Mouse (Mus musculus) heart, postnatal 14 days (tissue): ENCODE results near the gene Slc7a6os. TPM values are rescaled to one million over a fixed set of nuclear protein-coding genes. Genes with fewer than 3 reads are reported as not detected.
"Not testable (repeated sequence)": the region's sequence is repeated elsewhere in the genome, so short reads cannot be mapped to it uniquely, and the experiment has no call there.

Experiments used
- DNase-seq, 2 experiments: peaks; one replicate each; pipeline ENCODE4 v3.0.0; 2021 to 2022
- intact Hi-C: fragments of 180-260 bp; cut with DNase I; formaldehyde crosslinking; loops from one replicate; pipeline ENCODE4 v1.15.1; 2025
- long read RNA-seq, 2 experiments: library from polyadenylated mRNA; stranded (forward); transcript quantifications; one replicate each; pipeline ENCODE4 v2.0.0; 2021
- total RNA-seq, 2 experiments: library from RNA; stranded (reverse); gene quantifications; 2 replicates each; pipeline ENCODE4 v1.2.3; 2021

Slc7a6os gene
- total RNA-seq: 10 to 100 TPM; 11.4 TPM
- long read RNA-seq, experiment 1, partial matches to known transcripts: 2 of 4 reads
- long read RNA-seq, experiment 1, other reads (novel, unspliced or antisense): 0 of 4 reads
- long read RNA-seq, experiment 2, partial matches to known transcripts: 2 of 4 reads
- long read RNA-seq, experiment 2, other reads (novel, unspliced or antisense): 0 of 4 reads

- DNase-seq: peak; percentile 94 to 96
- intact Hi-C loops: loop anchor here (2.0 to 5.0 kb wide), 3 partner anchors 44 to 191 kb away; no protein-coding TSS in a partner anchor
Observed at GRCm38 (mm10) chr8:106210821-106211345, at the start of gene Slc7a6os, which contains the start of gene Prmt7. Slc7a6os (minus strand) TSS chr8:106210935. Prmt7 (plus strand) TSS chr8:106210936.

GRCm38 (mm10) chr8:106259579-106260255 lies 49.0 kb upstream of the Slc7a6os start:
- no peak for DNase-seq
- intact Hi-C loops: loop anchor here (5.0 kb wide), 1 partner anchor 143 kb away; no protein-coding TSS in a partner anchor

- DNase-seq: peak in 1 of 2 experiments; percentile 17
- intact Hi-C loops: loop anchor here (5.0 kb wide), 1 partner anchor 144 kb away; no protein-coding TSS in a partner anchor
Observed at GRCm38 (mm10) chr8:106258169-106258568, 47.4 kb upstream of the Slc7a6os start.

GRCm38 (mm10) chr8:106250186-106250585 lies 39.5 kb upstream of the Slc7a6os start:
- intact Hi-C loops: no loop called here
- no peak for DNase-seq

- intact Hi-C loops: no loop called here
Observed at GRCm38 (mm10) chr8:106237106-106237505, 26.4 kb upstream of the Slc7a6os start.

GRCm38 (mm10) chr8:106234567-106235261 lies 24.0 kb upstream of the Slc7a6os start:
- DNase-seq: peak in 1 of 2 experiments; percentile 15
- intact Hi-C loops: no loop called here

More at GRCm38 (mm10) chr8:106237106-106237505, 26.4 kb upstream of the Slc7a6os start:
- DNase-seq: no peak

- DNase-seq: no peak
- intact Hi-C loops: no loop called here
Observed at GRCm38 (mm10) chr8:106232751-106233150, 22.0 kb upstream of the Slc7a6os start.

- intact Hi-C loops: no loop called here
- no peak for DNase-seq
Observed at GRCm38 (mm10) chr8:106231536-106231935, 20.8 kb upstream of the Slc7a6os start.

- peak; percentile 57 to 73 for DNase-seq
- intact Hi-C loops: loop anchor here (1.0 kb wide), 1 partner anchor 86 kb away; no protein-coding TSS in a partner anchor
Observed at GRCm38 (mm10) chr8:106226589-106226988, 15.9 kb upstream of the Slc7a6os start.

- intact Hi-C loops: no loop called here
- no peak for DNase-seq
Observed at GRCm38 (mm10) chr8:106219620-106220019, 8.9 kb upstream of the Slc7a6os start.

GRCm38 (mm10) chr8:106213959-106214358 lies 3.2 kb upstream of the Slc7a6os start:
- intact Hi-C loops: loop anchor here (5.0 kb wide), 2 partner anchors 72 to 188 kb away; no protein-coding TSS in a partner anchor

GRCm38 (mm10) chr8:106211421-106211820 lies 686 bp upstream of the Slc7a6os start:
- intact Hi-C loops: loop anchor here (2.0 to 5.0 kb wide), 3 partner anchors 45 to 191 kb away; no protein-coding TSS in a partner anchor
- no peak for DNase-seq

More at GRCm38 (mm10) chr8:106213959-106214358, 3.2 kb upstream of the Slc7a6os start:
- no peak for DNase-seq

GRCm38 (mm10) chr8:106210035-106210731 lies 552 bp downstream of the Slc7a6os start:
- intact Hi-C loops: loop anchor here (2.0 to 5.0 kb wide), 3 partner anchors 43 to 192 kb away; no protein-coding TSS in a partner anchor
- peak; percentile 22 to 47 for DNase-seq

GRCm38 (mm10) chr8:106199596-106199995 lies 11.1 kb downstream of the Slc7a6os start:
- intact Hi-C loops: loop anchor here (1.0 kb wide), 1 partner anchor 59 kb away; no protein-coding TSS in a partner anchor
- not testable (repeated sequence) for DNase-seq

GRCm38 (mm10) chr8:106198741-106199140 lies 12.0 kb downstream of the Slc7a6os start:
- peak; percentile 25 to 53 for DNase-seq
- intact Hi-C loops: loop anchor here (1.0 kb wide), 1 partner anchor 58 kb away; no protein-coding TSS in a partner anchor

GRCm38 (mm10) chr8:106194062-106194461 lies 16.7 kb downstream of the Slc7a6os start:
- intact Hi-C loops: no loop called here
- no peak for DNase-seq

GRCm38 (mm10) chr8:106193162-106193561 lies 17.6 kb downstream of the Slc7a6os start:
- no peak for DNase-seq
- intact Hi-C loops: no loop called here

- DNase-seq: no peak
- intact Hi-C loops: no loop called here
Observed at GRCm38 (mm10) chr8:106191639-106192038, 19.1 kb downstream of the Slc7a6os start.

- no peak for DNase-seq
- intact Hi-C loops: no loop called here
Observed at GRCm38 (mm10) chr8:106189162-106189561, 21.6 kb downstream of the Slc7a6os start.

GRCm38 (mm10) chr8:106186394-106186793 lies 24.3 kb downstream of the Slc7a6os start:
- DNase-seq: no peak
- intact Hi-C loops: no loop called here
